Mouse (Mus musculus): Measurements from ENCODE around the gene Dnah10.

Dnah10 gene

DNA sequence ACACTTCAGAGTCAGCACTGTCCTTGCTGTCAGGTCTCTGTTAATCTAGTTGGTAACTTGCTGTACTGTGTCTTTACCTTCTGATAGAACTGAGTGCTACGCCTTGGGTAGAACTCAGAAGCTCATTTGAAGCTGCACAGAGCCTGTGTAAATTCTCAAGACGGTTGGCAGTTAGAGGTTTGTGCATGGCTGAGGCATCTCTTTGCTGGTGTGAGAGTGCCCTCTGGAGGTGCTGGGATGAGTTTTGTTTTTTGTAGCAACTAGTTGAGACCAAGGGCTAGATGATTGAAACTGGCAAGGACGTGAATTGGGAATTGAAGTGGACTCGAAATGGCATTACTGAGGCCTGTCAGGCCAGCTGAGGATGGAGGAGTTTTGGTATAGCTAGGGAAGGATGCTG, 144.1 kb downstream of the Dnah10 start:
- DNase-seq (ENCODE audit: low spot score in 2 of 2) = peak in 1 of 2 experiments; percentile 55

GRCm38 (mm10) chr5:124872033-124872432, 147.1 kb downstream of the Dnah10 start:
- no peak for DNase-seq (ENCODE audit: low spot score in 2 of 2)

GRCm38 (mm10) chr5:124873096-124873495, 148.2 kb downstream of the Dnah10 start:
- DNase-seq (ENCODE audit: low spot score in 2 of 2) = no peak

GRCm38 (mm10) chr5:124873890-124874601, 149.2 kb downstream of the Dnah10 start:
- DNase-seq (ENCODE audit: low spot score in 2 of 2) = no peak

- DNase-seq (ENCODE audit: low spot score in 2 of 2) = no peak
These were observed 154.4 kb downstream of the Dnah10 start for GRCm38 (mm10) chr5:124879251-124879650.

- no peak for DNase-seq (ENCODE audit: low spot score in 2 of 2)
These were observed 154.9 kb downstream of the Dnah10 start for GRCm38 (mm10) chr5:124879801-124880200.

DNA sequence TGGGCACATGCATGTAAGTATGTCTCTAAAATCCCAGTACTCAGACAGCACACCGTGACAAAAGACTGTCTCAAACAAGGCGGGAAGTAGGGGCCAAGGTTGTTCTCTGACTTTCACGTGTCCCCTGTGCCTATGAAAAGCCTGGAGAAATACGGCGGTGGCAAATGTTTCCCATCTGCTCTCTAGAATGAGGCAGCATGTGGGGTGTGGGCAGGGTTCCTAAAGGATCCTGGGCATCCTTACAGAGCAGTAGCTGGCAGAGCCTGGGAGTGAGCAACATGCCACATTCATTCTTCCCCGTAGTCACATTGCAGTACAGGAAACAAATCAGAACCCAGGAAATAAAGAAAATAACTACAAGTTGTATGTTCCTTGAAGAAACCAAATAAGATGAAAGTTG, 159.0 kb downstream of the Dnah10 start:
- peak; percentile 68 for DNase-seq (ENCODE audit: low spot score in 2 of 2)
